Mouse (Mus musculus) MEL (cell line): ENCODE measurements around the gene Arnt2. TPM values are rescaled to one million over a fixed set of nuclear protein-coding genes. Genes with fewer than 3 reads are reported as not detected.

Source experiments
- DNase-seq: peaks from one replicate; pipeline ENCODE4 v3.0.0; 2011; ENCODE audit warnings: low read depth, low spot score
- H3K27ac ChIP-seq: 2 replicates; pipeline ENCODE4 v1.5.1; 2012; ENCODE audit warnings: low read depth, mild to moderate bottlenecking, control low read depth, low read length, moderate library complexity; ENCODE audit not compliant: control insufficient read depth
- H3K27me3 ChIP-seq, 2 experiments: fragments of 150-350 bp in 1 of 2; sonication (generic) in 1 of 2; 2 replicates each; pipeline ENCODE4 v1.6.1; 2012; ENCODE audit warnings: low read length in 2 of 2, mild to moderate bottlenecking in 2 of 2, improper control_type of control experiment in 1 of 2, moderate library complexity in 1 of 2; ENCODE audit not compliant: insufficient read depth in 2 of 2, control insufficient read depth in 1 of 2
- H3K36me3 ChIP-seq, 2 experiments: 2 replicates each; pipeline ENCODE4 v1.6.1; 2012 to 2014; ENCODE audit warnings: low read length in 2 of 2, improper control_type of control experiment in 1 of 2, inconsistent platforms in 1 of 2, mild to moderate bottlenecking in 1 of 2; ENCODE audit not compliant: insufficient read depth in 2 of 2, control insufficient read depth in 1 of 2
- H3K4me1 ChIP-seq, 2 experiments: fragments of 150-350 bp in 1 of 2; sonication (generic) in 1 of 2; 2 replicates each; pipeline ENCODE4 v1.6.1; 2012; ENCODE audit warnings: low read length in 2 of 2, improper control_type of control experiment in 1 of 2, mild to moderate bottlenecking in 1 of 2; ENCODE audit not compliant: insufficient read depth in 2 of 2, control insufficient read depth in 1 of 2
- H3K4me3 ChIP-seq, 2 experiments: fragments of 150-350 bp in 1 of 2; sonication (generic) in 1 of 2; 2 replicates each; pipeline ENCODE4 v1.5.1; 2012; ENCODE audit warnings: low read depth in 2 of 2, low read length in 2 of 2, mild to moderate bottlenecking in 2 of 2, moderate library complexity in 2 of 2, control low read depth in 1 of 2, improper control_type of control experiment in 1 of 2; ENCODE audit not compliant: control insufficient read depth in 1 of 2, insufficient read depth in 1 of 2
- H3K79me2 ChIP-seq: 2 replicates; pipeline ENCODE4 v1.6.1; 2012; ENCODE audit warnings: mild to moderate bottlenecking, low read length, moderate library complexity; ENCODE audit not compliant: control insufficient read depth, poor library complexity, insufficient read depth
- H3K9ac ChIP-seq: 2 replicates; pipeline ENCODE4 v1.6.1; 2012; ENCODE audit warnings: low read depth, mild to moderate bottlenecking, control low read depth, low read length, moderate library complexity; ENCODE audit not compliant: control insufficient read depth, poor library complexity, severe bottlenecking
- H3K9me3 ChIP-seq: fragments of 150-350 bp; sonication (generic); replicated peaks from 2 replicates; pipeline ENCODE4 v1.6.1; 2012; ENCODE audit warnings: mild to moderate bottlenecking, low read length, improper control_type of control experiment, moderate library complexity; ENCODE audit not compliant: insufficient read depth
- CTCF ChIP-seq, 3 experiments: IDR thresholded peaks in 2 of 3; conservative IDR thresholded peaks in 1 of 3; 2 replicates each; pipeline ENCODE4 v1.5.1; 2011 to 2012; ENCODE audit warnings: low read length in 3 of 3, low read depth in 2 of 3, mild to moderate bottlenecking in 2 of 3, improper control_type of control experiment in 1 of 3, inconsistent platforms in 1 of 3, mixed read lengths in 1 of 3, moderate library complexity in 1 of 3; ENCODE audit not compliant: control insufficient read depth in 1 of 3, insufficient read depth in 1 of 3, poor library complexity in 1 of 3, severe bottlenecking in 1 of 3
- E2F4 ChIP-seq: IDR thresholded peaks from 2 replicates; pipeline ENCODE4 v1.6.1; 2011; ENCODE audit warnings: low read depth, low read length, improper control_type of control experiment, borderline replicate concordance
- ELF1 ChIP-seq: IDR thresholded peaks from 2 replicates; pipeline ENCODE4 v1.6.1; 2014; ENCODE audit warnings: low read depth, mild to moderate bottlenecking, inconsistent platforms, low read length, improper control_type of control experiment, moderate library complexity
- EP300 ChIP-seq, 2 experiments: IDR thresholded peaks; 2 replicates each; pipeline ENCODE4 v1.6.1; 2011; ENCODE audit warnings: improper control_type of control experiment in 2 of 2, low read length in 2 of 2, low read depth in 1 of 2, mild to moderate bottlenecking in 1 of 2
- ETS1 ChIP-seq: IDR thresholded peaks from 2 replicates; pipeline ENCODE4 v1.6.1; 2012; ENCODE audit warnings: low read depth, mild to moderate bottlenecking, inconsistent platforms, low read length, improper control_type of control experiment, moderate library complexity
- GATA1 ChIP-seq: IDR thresholded peaks from 2 replicates; pipeline ENCODE4 v1.6.1; 2011; ENCODE audit warnings: low read depth, low read length, improper control_type of control experiment
- HCFC1 ChIP-seq: IDR thresholded peaks from 2 replicates; pipeline ENCODE4 v1.6.1; 2012; ENCODE audit warnings: low read depth, mild to moderate bottlenecking, inconsistent platforms, low read length, improper control_type of control experiment, moderate library complexity
- MAX ChIP-seq: IDR thresholded peaks from 2 replicates; pipeline ENCODE4 v1.6.1; 2011; ENCODE audit warnings: low read length, improper control_type of control experiment
- MYB ChIP-seq: IDR thresholded peaks from 2 replicates; pipeline ENCODE4 v1.6.1; 2011; ENCODE audit warnings: mild to moderate bottlenecking, low read depth, low read length, improper control_type of control experiment
- NRF1 ChIP-seq: IDR thresholded peaks from 2 replicates; pipeline ENCODE4 v1.6.1; 2014; ENCODE audit warnings: low read depth, mild to moderate bottlenecking, inconsistent platforms, low read length, improper control_type of control experiment, moderate library complexity; ENCODE audit not compliant: poor library complexity, insufficient read depth, severe bottlenecking
- RAD21 ChIP-seq: IDR thresholded peaks from 2 replicates; pipeline ENCODE4 v1.6.1; 2011; ENCODE audit warnings: mild to moderate bottlenecking, low read depth, low read length, improper control_type of control experiment
- SIN3A ChIP-seq: IDR thresholded peaks from 2 replicates; pipeline ENCODE4 v1.6.1; 2012; ENCODE audit warnings: low read length, improper control_type of control experiment, inconsistent platforms
- SMC3 ChIP-seq: IDR thresholded peaks from 2 replicates; pipeline ENCODE4 v1.6.1; 2011; ENCODE audit warnings: low read depth, low read length, improper control_type of control experiment
- TCF12 ChIP-seq: IDR thresholded peaks from 2 replicates; pipeline ENCODE4 v1.6.1; 2014; ENCODE audit warnings: low read depth, mild to moderate bottlenecking, inconsistent platforms, low read length, improper control_type of control experiment, moderate library complexity
- USF2 ChIP-seq, 2 experiments: IDR thresholded peaks; 2 replicates each; pipeline ENCODE4 v1.6.1; 2011 to 2012; ENCODE audit warnings: improper control_type of control experiment in 2 of 2, low read length in 2 of 2, borderline replicate concordance in 1 of 2, inconsistent platforms in 1 of 2, low read depth in 1 of 2, mild to moderate bottlenecking in 1 of 2; ENCODE audit not compliant: insufficient read depth in 1 of 2
- ZC3H11A ChIP-seq: IDR thresholded peaks from 2 replicates; pipeline ENCODE4 v1.6.1; 2012; ENCODE audit warnings: low read depth, mild to moderate bottlenecking, inconsistent platforms, low read length, improper control_type of control experiment
- ZKSCAN1 ChIP-seq: IDR thresholded peaks from 2 replicates; pipeline ENCODE4 v1.6.1; 2012; ENCODE audit warnings: low read depth, mild to moderate bottlenecking, inconsistent platforms, low read length, improper control_type of control experiment, moderate library complexity
- polyA plus RNA-seq, 2 experiments: library from polyadenylated mRNA; stranded (reverse) in 1 of 2; unstranded in 1 of 2; fragments of >175 nt in 1 of 2; fragments of >200 nt in 1 of 2; gene quantifications; 2 replicates each; pipeline versions ENCODE4 v1.2.1 to v1.2.4; 2012; ENCODE audit warnings: low replicate concordance in 2 of 2, low read depth in 1 of 2; ENCODE audit not compliant: insufficient read length in 2 of 2, insufficient read depth in 1 of 2, missing spikeins in 1 of 2
- total RNA-seq: library from RNA; depleted of rRNA; stranded (reverse); fragments of 300-350 nt; gene quantifications from 2 replicates; pipeline ENCODE4 v1.2.3, GENCODE M21; 2012

The Arnt2 gene
- total and polyA plus RNA-seq, 3 experiments, result not detected

DNA sequence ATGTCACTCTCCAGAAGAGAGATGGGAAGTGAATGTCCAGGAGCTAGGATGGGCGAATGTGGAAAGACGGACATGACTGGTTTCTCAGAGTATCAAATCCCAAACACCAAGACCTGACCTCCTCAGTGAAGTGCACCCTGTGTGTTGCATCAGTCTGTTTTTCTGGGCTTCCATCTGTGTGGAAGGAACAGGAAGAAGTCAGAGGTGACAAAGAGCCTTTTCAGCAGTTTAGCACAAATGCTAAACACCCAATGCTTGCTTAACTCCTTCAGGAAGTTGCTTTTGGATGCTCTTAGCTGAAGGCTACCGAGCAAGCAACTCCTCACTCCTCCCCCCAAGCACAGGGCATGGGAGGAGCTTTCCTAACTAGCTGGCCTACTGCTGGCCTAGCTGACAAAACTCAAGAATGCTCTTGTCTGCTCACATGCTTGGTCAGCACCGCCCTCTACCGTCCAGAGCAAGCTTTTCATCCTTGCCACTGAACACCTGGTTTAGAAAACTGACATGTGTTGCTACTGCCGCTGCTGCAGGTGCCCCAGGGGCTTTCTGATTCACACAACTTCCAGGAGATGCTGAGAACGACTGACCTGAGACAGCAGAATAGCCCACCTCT is 137.7 kb downstream of the Arnt2 start:
- TF ChIP-seq USF2 (IDR thresholded peaks at IDR 0.05; ENCODE audit: borderline replicate concordance in 1 of 2, insufficient read depth in 1 of 2, low read depth in 1 of 2, low read length in 2 of 2) (no peak), MYB (no peak), CTCF (IDR thresholded peaks at IDR 0.05 in 2 of 3, conservative IDR thresholded peaks at IDR 0.05 in 1 of 3; ENCODE audit: control insufficient read depth in 1 of 3, insufficient read depth in 1 of 3, low read depth in 2 of 3, low read length in 3 of 3, poor library complexity in 1 of 3, severe bottlenecking in 1 of 3) (peak; percentile 54 to 92 (median 87)), RAD21 (peak; percentile 91), ZC3H11A (peak; percentile 93), SMC3 (peak; percentile 95)
- no peak overlapping the region for H3K27ac ChIP-seq

DNA sequence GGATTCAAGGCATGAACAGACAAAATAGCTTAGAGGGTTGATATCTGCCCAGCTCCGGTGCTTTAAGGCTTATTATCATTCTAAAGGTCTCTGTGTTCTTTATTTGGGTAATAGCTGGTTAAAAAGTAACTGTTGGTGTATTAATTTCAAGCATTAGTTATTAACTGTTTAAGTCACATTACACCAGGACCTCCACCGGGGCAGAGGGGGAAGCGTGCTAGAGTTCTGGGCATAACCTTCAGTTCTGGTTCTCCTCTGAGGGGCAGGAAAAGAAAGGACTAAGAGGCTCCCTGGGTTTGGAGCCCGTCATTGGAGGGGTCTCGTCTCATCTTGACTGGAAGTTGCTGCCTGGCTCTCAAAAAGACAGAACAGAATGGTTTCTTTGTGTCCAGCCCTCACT is 138.5 kb downstream of the Arnt2 start:
- DNase-seq, result no peak
- peaks cover 0 to 2% of the 10 kb centered on the region in 2 experiments; a peak in 2 of 4 replicates for H3K27me3 ChIP-seq
- TF ChIP-seq ETS1, result no peak
- TF ChIP-seq RAD21, result no peak
- TF ChIP-seq SMC3, result no peak
- TF ChIP-seq SIN3A, result no peak
- TF ChIP-seq MAX, result no peak
- TF ChIP-seq TCF12, result no peak
- TF ChIP-seq MYB, result no peak
- no peak for TF ChIP-seq CTCF (IDR thresholded peaks at IDR 0.05 in 2 of 3, conservative IDR thresholded peaks at IDR 0.05 in 1 of 3; ENCODE audit: control insufficient read depth in 1 of 3, insufficient read depth in 1 of 3, low read depth in 2 of 3, low read length in 3 of 3, poor library complexity in 1 of 3, severe bottlenecking in 1 of 3)
- no peak for TF ChIP-seq USF2 (IDR thresholded peaks at IDR 0.05; ENCODE audit: borderline replicate concordance in 1 of 2, insufficient read depth in 1 of 2, low read depth in 1 of 2, low read length in 2 of 2)
- no peak for TF ChIP-seq NRF1
- TF ChIP-seq HCFC1, result no peak
- no peak for TF ChIP-seq ELF1
- no peak for TF ChIP-seq E2F4
- TF ChIP-seq EP300 (IDR thresholded peaks at IDR 0.05; ENCODE audit: low read depth in 1 of 2, low read length in 2 of 2), result no peak
- TF ChIP-seq ZC3H11A, result no peak
- no peak for TF ChIP-seq GATA1
- no peak for TF ChIP-seq ZKSCAN1
- H3K4me3 ChIP-seq, result no peak overlapping the region
- no peak overlapping the region for H3K9ac ChIP-seq
- no peaks in the 10 kb centered on the region for H3K36me3 ChIP-seq
- no peaks in the 10 kb centered on the region for H3K79me2 ChIP-seq
- no peaks in the 10 kb centered on the region for H3K9me3 ChIP-seq
- no peak overlapping the region for H3K27ac ChIP-seq
- H3K4me1 ChIP-seq, result no peaks in the 10 kb centered on the region

More for the DNA sequence above, 137.7 kb downstream of the Arnt2 start:
- Histone ChIP-seq H3K9ac (no peak overlapping the region), H3K36me3 (no peaks in the 10 kb centered on the region), H3K79me2 (no peaks in the 10 kb centered on the region), H3K4me3 (no peak overlapping the region), H3K4me1 (no peaks in the 10 kb centered on the region), H3K9me3 (no peaks in the 10 kb centered on the region), H3K27me3 (peaks cover 0 to 2% of the 10 kb centered on the region in 2 experiments; a peak in 2 of 4 replicates)
- peak; percentile 69 for DNase-seq
